Mouse (Mus musculus): ENCODE measurements at regions not wholly inside any gene's neighbourhood (a gene's known extent, or its start where the extent isn't known, plus 50 kb on each side); places are given as distances from the start of the nearest gene placed in this dataset.

DNA sequence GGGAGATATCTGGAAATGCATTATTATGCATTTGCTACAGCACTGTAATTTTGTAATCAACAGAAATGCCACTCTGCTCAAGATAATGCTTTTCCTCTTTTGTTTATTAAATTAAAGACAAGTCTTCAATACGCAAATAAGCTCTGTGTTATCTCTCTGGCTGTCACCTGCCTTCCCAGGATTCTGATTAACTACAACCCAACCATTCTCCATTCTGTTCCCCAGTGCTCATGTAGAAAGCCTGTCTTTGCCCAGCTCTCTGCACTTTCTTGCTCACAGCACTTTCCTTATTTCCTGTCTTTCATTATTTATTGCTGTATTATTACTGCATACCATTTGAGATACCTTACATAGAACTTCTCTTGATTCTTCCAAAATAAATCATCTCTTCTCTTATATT is 525.6 kb downstream of the Cd109 start:
- no peak for TF ChIP-seq POLR2A (IDR thresholded peaks at IDR 0.05; ENCODE audit: control insufficient read depth, extremely low read depth, insufficient read depth, low read length, poor library complexity)
- TF ChIP-seq CTCF (IDR thresholded peaks at IDR 0.05; ENCODE audit: borderline replicate concordance, control insufficient read depth, extremely low read depth, insufficient read depth, low read length, poor library complexity): no peak
